Mouse (Mus musculus) 416B (cell line): ENCODE results near the gene Gm20683.

Experiments
- DNase-seq: peaks from one replicate; pipeline ENCODE4 v3.0.0; 2011; ENCODE audit warnings: low read depth

Gene Gm20683

GRCm38 (mm10) chr17:25841117-25841880, at the start of gene Gm20683:
Gene Gm20683, minus strand, starts transcription at chr17:25841763.
- DNase-seq = no peak

GRCm38 (mm10) chr17:25888837-25889236, 47.3 kb upstream of the Gm20683 start:
- DNase-seq = no peak

GRCm38 (mm10) chr17:25887467-25887866, 45.9 kb upstream of the Gm20683 start:
- DNase-seq = no peak

GRCm38 (mm10) chr17:25886806-25887205, 45.2 kb upstream of the Gm20683 start:
- no peak for DNase-seq

GRCm38 (mm10) chr17:25885636-25886035, 44.1 kb upstream of the Gm20683 start:
- DNase-seq = peak; percentile 38

- DNase-seq = no peak
Observed at GRCm38 (mm10) chr17:25883824-25884223, 42.3 kb upstream of the Gm20683 start.

- DNase-seq = no peak
Observed at GRCm38 (mm10) chr17:25883268-25883667, 41.7 kb upstream of the Gm20683 start.

GRCm38 (mm10) chr17:25882306-25882705, 40.7 kb upstream of the Gm20683 start:
- DNase-seq = no peak

- DNase-seq = no peak
Observed at GRCm38 (mm10) chr17:25881691-25882090, 40.1 kb upstream of the Gm20683 start.

GRCm38 (mm10) chr17:25880913-25881641, 39.5 kb upstream of the Gm20683 start:
- no peak for DNase-seq

- DNase-seq = no peak
Observed at GRCm38 (mm10) chr17:25880196-25880910, 38.8 kb upstream of the Gm20683 start, which contains the start of gene Wfikkn1. Gene Wfikkn1, minus strand, starts transcription at chr17:25880858.

GRCm38 (mm10) chr17:25879750-25880149, 38.2 kb upstream of the Gm20683 start:
- no peak for DNase-seq

- peak; percentile 30 for DNase-seq
Observed at GRCm38 (mm10) chr17:25879261-25879660, 37.7 kb upstream of the Gm20683 start.

- no peak for DNase-seq
Observed at GRCm38 (mm10) chr17:25878611-25879180, 37.1 kb upstream of the Gm20683 start.

- no peak for DNase-seq
Observed at GRCm38 (mm10) chr17:25877741-25878610, 36.4 kb upstream of the Gm20683 start.

GRCm38 (mm10) chr17:25877025-25877424, 35.5 kb upstream of the Gm20683 start:
- DNase-seq = no peak

- no peak for DNase-seq
Observed at GRCm38 (mm10) chr17:25876347-25876915, 34.9 kb upstream of the Gm20683 start.

GRCm38 (mm10) chr17:25875171-25876136, 33.9 kb upstream of the Gm20683 start:
- peak; percentile 92 for DNase-seq

- DNase-seq = no peak
Observed at GRCm38 (mm10) chr17:25874721-25875170, 33.2 kb upstream of the Gm20683 start, which contains the start of gene Mettl26. Gene Mettl26, plus strand, starts transcription at chr17:25875074.
